Mouse (Mus musculus) midbrain, embryonic 11.5 days (tissue): ENCODE measurements at regions not wholly inside any gene's neighbourhood (a gene's known extent, or its start where the extent isn't known, plus 50 kb on each side); places are given as distances from the start of the nearest gene placed in this dataset.

Experiments
- ATAC-seq: fragments of 200-750 bp; cut with Nextera tagmentation; 2 replicates; pipeline ENCODE4 v1.8.0; 2017; ENCODE audit warnings: moderate TSS enrichment, moderate library complexity; ENCODE audit not compliant: low FRiP score
- DNase-seq: peaks from one replicate; pipeline ENCODE4 v3.0.0; 2015; ENCODE audit warnings: low spot score; ENCODE audit errors: missing footprints
- H3K27ac ChIP-seq: fragments of 300-500 bp; sonication (generic); 2 replicates; pipeline ENCODE4 v1.5.1; 2014; ENCODE audit warnings: low read depth, low read length
- H3K27me3 ChIP-seq: fragments of 300-500 bp; sonication (generic); 2 replicates; pipeline ENCODE4 v1.6.1; 2014; ENCODE audit warnings: mild to moderate bottlenecking, low read length, moderate library complexity, mixed read lengths; ENCODE audit not compliant: control insufficient read depth, insufficient read depth
- H3K36me3 ChIP-seq: fragments of 300-500 bp; sonication (generic); 2 replicates; pipeline ENCODE4 v1.6.1; 2014; ENCODE audit warnings: mild to moderate bottlenecking, low read length, moderate library complexity, mixed read lengths; ENCODE audit not compliant: control insufficient read depth, insufficient read depth
- H3K4me1 ChIP-seq: fragments of 300-500 bp; sonication (generic); 2 replicates; pipeline ENCODE4 v1.6.1; 2014; ENCODE audit warnings: low read length; ENCODE audit not compliant: control insufficient read depth, insufficient read depth
- H3K4me2 ChIP-seq: fragments of 300-500 bp; sonication (generic); 2 replicates; pipeline ENCODE4 v1.6.1; 2014; ENCODE audit warnings: mild to moderate bottlenecking, moderate library complexity
- H3K4me3 ChIP-seq: fragments of 300-500 bp; sonication (generic); 2 replicates; pipeline ENCODE4 v1.5.1; 2014; ENCODE audit warnings: low read depth, low read length
- H3K9ac ChIP-seq: fragments of 300-500 bp; sonication (generic); 2 replicates; pipeline ENCODE4 v1.6.1; 2014; ENCODE audit warnings: low read length
- H3K9me3 ChIP-seq: fragments of 300-500 bp; sonication (generic); 2 replicates; pipeline ENCODE4 v1.6.1; 2016; ENCODE audit warnings: low read length; ENCODE audit not compliant: control insufficient read depth
- WGBS: fragments of 180-500 bp; shearing (Covaris S2); extraction: QIAGEN DNeasy Blood & Tissue Kit; methylation state at CpG from one replicate; pipeline ENCODE4 v1.1.7; 2014; 5-methylcytosine and 5-hydroxymethylcytosine counted together

DNA sequence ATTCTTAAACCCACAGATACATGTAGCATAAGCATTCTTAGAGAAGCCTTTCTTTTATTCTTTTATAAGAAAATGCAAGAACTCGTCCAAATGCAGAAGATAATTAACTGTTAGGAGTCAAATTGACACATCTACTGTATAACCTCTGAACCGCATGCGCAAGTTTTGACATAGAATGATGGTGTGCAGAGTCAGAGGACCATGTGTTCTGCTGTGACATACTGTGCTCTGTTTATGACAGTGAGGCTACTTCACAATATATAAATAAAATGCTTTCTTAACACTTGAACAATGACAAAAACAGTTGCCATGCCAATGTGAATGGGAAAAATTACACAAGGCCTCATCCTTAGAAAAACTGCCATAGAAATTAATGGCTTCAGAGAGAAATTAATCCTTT lies 454.1 kb upstream of the Manea start:
- Histone ChIP-seq H3K4me1 (no peaks in the 10 kb centered on the region), H3K36me3 (no peaks in the 10 kb centered on the region), H3K4me2 (no peak overlapping the region), H3K9ac (no peak overlapping the region), H3K27ac (no peak overlapping the region), H3K4me3 (no peak overlapping the region), H3K27me3 (no peaks in the 10 kb centered on the region), H3K9me3 (no peaks in the 10 kb centered on the region)
- DNase-seq (peak; percentile 73), ATAC-seq (no peak)
- WGBS: 91% methylated on average over 3 of the region's 3 CpGs

- no peak overlapping the region for H3K4me2 ChIP-seq
- peak; percentile 59 for DNase-seq
- no peak for ATAC-seq
Observed at GRCm38 (mm10) chr4:26793181-26793824, 446.6 kb upstream of the Manea start.

GRCm38 (mm10) chr4:26767896-26768295 lies 421.2 kb upstream of the Manea start:
- DNase-seq: peak; percentile 83
- H3K27ac ChIP-seq: no peak overlapping the region
- H3K4me2 ChIP-seq: no peak overlapping the region
- no peak overlapping the region for H3K4me3 ChIP-seq
- H3K9ac ChIP-seq: no peak overlapping the region
- WGBS: 77% methylated on average over 2 of the region's 2 CpGs
- no peaks in the 10 kb centered on the region for H3K9me3 ChIP-seq
- no peaks in the 10 kb centered on the region for H3K36me3 ChIP-seq
- no peaks in the 10 kb centered on the region; the same call in 1 of the 2 replicates for H3K4me1 ChIP-seq
- no peak for ATAC-seq
- H3K27me3 ChIP-seq: peaks cover 52% of the 10 kb centered on the region

More at GRCm38 (mm10) chr4:26793181-26793824, 446.6 kb upstream of the Manea start:
- no peak overlapping the region for H3K4me3 ChIP-seq
- 86% methylated on average over 1 of the region's 1 CpGs for WGBS
- H3K4me1 ChIP-seq: no peaks in the 10 kb centered on the region
- no peaks in the 10 kb centered on the region for H3K9me3 ChIP-seq
- H3K27me3 ChIP-seq: no peaks in the 10 kb centered on the region
- H3K27ac ChIP-seq: no peak overlapping the region
- no peaks in the 10 kb centered on the region for H3K36me3 ChIP-seq
- H3K9ac ChIP-seq: no peak overlapping the region

DNA sequence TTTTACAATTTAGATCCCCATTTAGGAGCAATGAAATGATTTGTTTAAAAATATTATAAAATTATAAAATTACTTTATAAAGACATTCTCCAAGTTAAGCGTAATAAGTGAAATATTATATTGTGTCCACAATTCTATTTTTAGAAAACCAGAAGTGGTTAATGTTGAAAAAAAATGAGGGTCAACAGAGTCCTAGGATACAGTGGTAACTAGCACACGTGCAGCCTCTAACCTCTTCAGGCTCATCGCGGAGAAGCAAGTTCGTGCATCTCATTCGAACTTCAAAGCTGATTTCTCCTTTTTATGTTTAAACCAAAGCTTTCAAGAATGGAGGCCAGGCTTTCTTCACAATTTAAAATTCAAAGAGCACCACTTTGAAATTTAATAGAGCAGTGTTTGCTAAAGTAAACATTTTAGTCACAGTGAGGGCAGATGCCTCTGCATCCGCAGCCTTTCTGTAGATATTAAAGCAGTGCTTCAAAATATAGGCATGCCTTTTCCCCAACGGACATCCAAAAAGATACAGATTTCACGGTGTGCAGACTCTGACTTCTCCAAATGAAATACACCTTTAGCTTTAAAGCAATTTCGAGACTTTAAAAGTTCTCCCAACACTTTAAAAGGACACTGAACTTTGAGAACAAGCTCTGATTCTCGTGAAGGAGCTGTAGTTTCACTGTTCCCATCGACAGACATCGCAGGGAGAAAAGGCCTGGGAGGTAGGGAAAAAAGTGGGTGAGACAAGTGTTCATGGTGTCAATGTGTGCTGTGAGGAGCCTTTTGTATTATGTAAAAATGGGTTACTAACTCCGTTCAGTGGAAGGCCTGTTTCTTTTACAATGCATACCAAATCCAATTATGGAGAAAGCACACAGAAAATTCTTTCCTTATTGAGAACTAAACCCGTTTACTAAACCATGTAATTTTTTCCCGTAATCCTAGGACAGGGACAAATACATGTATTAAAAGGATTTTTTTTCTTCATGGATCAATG lies 419.8 kb upstream of the Manea start:
- Histone ChIP-seq H3K27me3 (peaks cover 44% of the 10 kb centered on the region), H3K9ac (no peak overlapping the region), H3K27ac (no peak overlapping the region), H3K9me3 (no peaks in the 10 kb centered on the region), H3K4me3 (no peak overlapping the region), H3K4me2 (peak overlapping the region; percentile 16; the same call in 1 of the 2 replicates), H3K4me1 (no peaks in the 10 kb centered on the region; the same call in 1 of the 2 replicates), H3K36me3 (no peaks in the 10 kb centered on the region)
- 23% methylated on average over 16 of the region's 16 CpGs for WGBS
- DNase-seq: peak; percentile 92
- peak; percentile 91 for ATAC-seq

- DNase-seq (no peak), ATAC-seq (no peak)
- Histone ChIP-seq H3K27me3 (no peaks in the 10 kb centered on the region), H3K27ac (no peak overlapping the region), H3K4me1 (no peaks in the 10 kb centered on the region), H3K36me3 (no peaks in the 10 kb centered on the region), H3K9ac (no peak overlapping the region), H3K9me3 (no peaks in the 10 kb centered on the region), H3K4me2 (no peak overlapping the region), H3K4me3 (no peak overlapping the region)
- 85% methylated on average over 3 of the region's 3 CpGs for WGBS
Observed at GRCm38 (mm10) chr4:26740815-26741214, 394.1 kb upstream of the Manea start.

DNA sequence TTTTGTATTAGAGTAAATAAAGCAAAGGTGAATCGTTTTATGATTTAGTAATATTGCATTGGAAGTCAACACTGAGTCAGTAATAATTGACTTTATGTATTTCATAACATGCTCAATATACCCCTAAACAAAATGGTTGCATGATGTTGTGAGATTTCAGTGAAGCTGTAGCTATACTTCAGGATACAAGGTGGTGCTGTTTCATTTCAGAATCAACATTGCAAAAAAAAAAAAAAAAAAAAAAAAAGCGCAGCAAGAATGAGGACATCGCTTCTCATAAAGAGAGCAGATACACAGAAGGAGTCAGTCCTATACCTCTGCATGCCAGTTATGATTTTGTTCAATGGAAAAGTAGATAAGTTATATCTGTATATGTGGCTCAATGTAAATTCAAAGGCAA lies 389.7 kb upstream of the Manea start:
- WGBS: 86% methylated on average over 3 of the region's 3 CpGs
- Histone ChIP-seq H3K27ac (no peak overlapping the region), H3K9ac (no peak overlapping the region), H3K9me3 (no peaks in the 10 kb centered on the region), H3K27me3 (no peaks in the 10 kb centered on the region), H3K36me3 (no peaks in the 10 kb centered on the region), H3K4me2 (no peak overlapping the region), H3K4me1 (no peaks in the 10 kb centered on the region), H3K4me3 (no peak overlapping the region)
- DNase-seq (no peak), ATAC-seq (no peak)

DNA sequence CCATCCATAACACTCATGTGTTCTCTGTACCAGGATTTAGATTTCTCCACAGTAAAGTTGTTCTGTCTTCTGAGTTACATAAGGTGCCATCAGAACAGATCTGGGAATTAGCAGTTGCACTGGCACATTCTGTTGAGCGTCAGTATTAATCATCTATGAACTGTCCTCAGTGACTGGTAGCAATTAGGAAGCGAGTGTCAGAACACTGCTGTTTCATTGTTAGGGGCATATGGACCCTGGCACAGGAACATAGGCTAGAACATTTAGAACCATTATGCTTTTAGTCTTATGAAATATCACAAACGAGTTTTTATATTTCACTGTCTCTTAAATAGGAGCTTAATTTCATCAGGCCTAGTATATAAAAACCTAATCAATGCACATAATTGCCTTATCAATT lies 367.7 kb upstream of the Manea start:
- no peak overlapping the region for H3K27ac ChIP-seq
- no peak overlapping the region for H3K4me2 ChIP-seq
- H3K36me3 ChIP-seq: no peaks in the 10 kb centered on the region
- H3K4me1 ChIP-seq: no peaks in the 10 kb centered on the region
- H3K9ac ChIP-seq: no peak overlapping the region
- DNase-seq: no peak
- no peaks in the 10 kb centered on the region for H3K9me3 ChIP-seq
- WGBS: 80% methylated on average over 3 of the region's 3 CpGs
- no peak for ATAC-seq
- H3K27me3 ChIP-seq: no peaks in the 10 kb centered on the region
- no peak overlapping the region for H3K4me3 ChIP-seq

- Histone ChIP-seq H3K27ac (no peak overlapping the region), H3K9me3 (no peaks in the 10 kb centered on the region), H3K4me2 (no peak overlapping the region), H3K36me3 (no peaks in the 10 kb centered on the region), H3K9ac (no peak overlapping the region), H3K4me1 (no peaks in the 10 kb centered on the region), H3K4me3 (no peak overlapping the region), H3K27me3 (no peaks in the 10 kb centered on the region)
- DNase-seq (no peak), ATAC-seq (no peak)
- 76% methylated on average over 1 of the region's 1 CpGs for WGBS
Observed at GRCm38 (mm10) chr4:26709964-26710363, 363.3 kb upstream of the Manea start.

GRCm38 (mm10) chr4:26695964-26696363 lies 349.3 kb upstream of the Manea start:
- Histone ChIP-seq H3K4me2 (no peak overlapping the region), H3K4me3 (no peak overlapping the region), H3K27me3 (no peaks in the 10 kb centered on the region), H3K36me3 (no peaks in the 10 kb centered on the region), H3K27ac (no peak overlapping the region), H3K4me1 (no peaks in the 10 kb centered on the region), H3K9ac (no peak overlapping the region), H3K9me3 (no peaks in the 10 kb centered on the region)
- ATAC-seq (no peak), DNase-seq (no peak)
- 77% methylated on average over 3 of the region's 3 CpGs for WGBS
